Mouse (Mus musculus): ENCODE results near the gene Otog. TPM values are rescaled to one million over a fixed set of nuclear protein-coding genes. Genes with fewer than 3 reads are reported as not detected.

The Otog gene
- polyA plus RNA-seq, 1 experiment from 2014 or later = 0.16 TPM

DNA sequence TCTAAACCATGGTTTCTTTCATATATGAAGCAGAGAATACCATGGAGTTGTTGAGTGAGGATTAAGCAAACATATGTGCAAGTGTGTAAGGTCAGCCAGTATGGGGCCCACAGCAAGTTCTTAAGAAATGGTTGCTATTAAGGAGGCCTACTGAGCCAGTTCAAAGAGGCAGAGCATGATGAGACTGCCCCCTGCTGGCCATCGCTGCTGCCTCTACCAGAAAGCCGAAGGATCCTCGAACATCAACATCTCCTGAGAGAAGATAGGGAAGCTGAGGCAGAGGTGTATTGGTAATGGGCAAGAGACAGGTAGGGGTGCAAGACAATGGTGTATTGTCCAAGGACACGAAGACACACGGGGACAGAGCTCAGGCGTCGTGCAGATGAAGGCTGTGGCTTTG lies 14.5 kb upstream of the Otog start:
- no peak overlapping the region for H3K4me2 ChIP-seq
- peaks cover 5% of the 10 kb centered on the region for H3K4me1 ChIP-seq (replicated peaks)
- ATAC-seq (ENCODE audit: insufficient number of reproducible peaks, insufficient read depth, low FRiP score, low TSS enrichment, low read depth) = no peak
- WGBS = 31% methylated on average over 7 of the region's 7 CpGs
- no peak overlapping the region for H3K9ac ChIP-seq (replicated peaks)
- no peak overlapping the region for H3K4me3 ChIP-seq (replicated peaks)
- no peaks in the 10 kb centered on the region for H3K36me3 ChIP-seq
- no peaks in the 10 kb centered on the region; the same call in 1 of the 2 replicates for H3K27me3 ChIP-seq
- H3K27ac ChIP-seq = no peak overlapping the region
- H3K9me3 ChIP-seq = no peaks in the 10 kb centered on the region

DNA sequence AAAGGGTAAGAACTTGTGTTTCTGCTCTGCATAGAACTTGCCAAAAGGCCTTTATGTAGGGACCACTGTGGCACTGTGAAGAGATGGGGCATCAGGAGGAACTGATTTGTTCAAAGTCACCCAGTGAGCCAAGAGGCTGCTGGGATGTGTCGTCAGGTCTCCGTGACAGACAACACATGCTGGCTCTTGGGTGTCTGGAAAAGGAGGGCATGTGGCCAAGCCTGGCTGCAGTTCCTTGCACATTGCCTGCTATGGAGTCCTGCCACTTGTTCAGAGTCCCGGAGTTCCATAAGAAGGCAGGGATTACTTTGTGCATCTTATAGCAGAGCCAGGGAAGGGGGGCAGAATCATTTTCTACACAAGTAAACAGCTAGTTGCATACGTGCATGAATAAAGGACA lies 13.9 kb upstream of the Otog start:
- Histone ChIP-seq H3K36me3 (no peaks in the 10 kb centered on the region), H3K9ac (replicated peaks) (no peak overlapping the region), H3K9me3 (no peaks in the 10 kb centered on the region), H3K27me3 (no peaks in the 10 kb centered on the region), H3K4me2 (no peak overlapping the region), H3K4me1 (replicated peaks) (peaks cover 5% of the 10 kb centered on the region), H3K27ac (no peak overlapping the region), H3K4me3 (replicated peaks) (no peak overlapping the region)
- ATAC-seq (ENCODE audit: insufficient number of reproducible peaks, insufficient read depth, low FRiP score, low TSS enrichment, low read depth) = no peak
- WGBS = 79% methylated on average over 4 of the region's 4 CpGs

DNA sequence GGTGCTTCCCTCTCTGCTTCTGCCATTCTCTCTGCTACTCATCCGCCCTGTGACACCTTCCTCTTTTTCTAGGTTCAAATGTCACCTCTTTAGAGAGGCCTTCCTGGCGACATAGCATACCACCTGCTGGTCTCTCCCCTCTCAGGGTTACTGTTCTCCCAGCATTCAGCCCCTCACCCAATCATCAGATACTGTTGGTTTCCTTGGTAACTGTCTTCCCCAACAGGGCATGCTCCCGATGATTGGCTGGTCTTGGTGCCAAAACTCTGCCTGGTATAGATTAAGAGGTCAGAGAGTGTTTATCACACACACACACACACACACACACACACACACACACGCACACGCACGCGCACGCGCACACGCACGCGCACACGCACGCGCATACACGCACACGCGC lies 4.8 kb upstream of the Otog start:
- Histone ChIP-seq H3K36me3 (no peaks in the 10 kb centered on the region), H3K9ac (replicated peaks) (0 out of 2 replicates have a peak overlapping the region, but pooled peaks have one; percentile 2), H3K9me3 (no peaks in the 10 kb centered on the region), H3K4me2 (peak overlapping the region; percentile 27), H3K27me3 (0 out of 2 replicates have a peak, but pooled peaks cover 5% of the 10 kb centered on the region), H3K27ac (peak overlapping the region; percentile 18; the same call in 1 of the 2 replicates), H3K4me1 (replicated peaks) (peaks cover 29% of the 10 kb centered on the region), H3K4me3 (replicated peaks) (no peak overlapping the region)
- ATAC-seq (ENCODE audit: insufficient number of reproducible peaks, insufficient read depth, low FRiP score, low TSS enrichment, low read depth) = no peak
- WGBS = 67% methylated on average over 18 of the region's 18 CpGs

DNA sequence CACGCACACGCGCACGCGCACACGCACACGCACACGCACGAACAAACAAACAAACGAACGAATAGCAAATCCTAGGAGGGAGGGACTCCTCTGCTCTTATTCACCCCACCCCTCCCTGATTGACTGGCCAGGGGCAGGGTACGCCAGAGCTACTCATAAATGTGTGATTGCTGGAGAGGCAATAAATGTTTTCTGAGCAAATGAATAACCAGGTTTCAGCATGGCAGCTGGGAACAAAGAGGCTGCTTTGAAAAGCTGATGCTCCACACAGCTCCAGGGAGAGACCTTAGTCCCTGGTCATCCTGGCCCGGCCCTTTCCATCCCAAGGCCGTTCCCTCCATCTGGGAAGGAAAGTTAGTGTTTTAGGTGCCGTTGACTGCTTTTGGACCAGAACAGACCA lies 4.4 kb upstream of the Otog start:
- Histone ChIP-seq H3K27ac (peak overlapping the region; percentile 18; the same call in 1 of the 2 replicates), H3K27me3 (0 out of 2 replicates have a peak, but pooled peaks cover 5% of the 10 kb centered on the region), H3K9me3 (no peaks in the 10 kb centered on the region), H3K4me1 (replicated peaks) (peaks cover 29% of the 10 kb centered on the region), H3K9ac (replicated peaks) (0 out of 2 replicates have a peak overlapping the region, but pooled peaks have one; percentile 2), H3K4me3 (replicated peaks) (no peak overlapping the region), H3K36me3 (no peaks in the 10 kb centered on the region), H3K4me2 (peak overlapping the region; percentile 27)
- 69% methylated on average over 15 of the region's 15 CpGs for WGBS
- no peak for ATAC-seq (ENCODE audit: insufficient number of reproducible peaks, insufficient read depth, low FRiP score, low TSS enrichment, low read depth)

DNA sequence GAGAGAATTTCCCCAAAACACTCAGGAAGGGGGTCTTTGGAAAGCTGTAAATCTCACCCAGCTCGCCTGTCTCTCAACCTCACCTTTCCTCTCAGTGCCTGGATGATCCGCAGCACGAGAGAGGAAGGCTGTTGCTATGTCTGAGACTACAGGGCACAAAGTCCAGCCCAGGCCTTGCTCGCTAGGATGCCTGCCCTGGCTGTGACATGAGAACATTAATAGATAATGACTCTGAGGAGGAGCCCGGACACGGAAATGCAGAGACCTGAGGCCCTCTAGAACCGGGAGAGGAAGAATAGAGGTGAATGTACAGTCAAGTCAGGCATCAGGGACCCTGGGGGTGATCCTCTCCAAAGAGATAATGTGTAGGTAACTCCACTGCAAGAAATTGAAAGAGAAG lies 3.6 kb upstream of the Otog start:
- H3K27me3 ChIP-seq = 0 out of 2 replicates have a peak, but pooled peaks cover 5% of the 10 kb centered on the region
- no peak overlapping the region for H3K9ac ChIP-seq (replicated peaks)
- no peaks in the 10 kb centered on the region for H3K9me3 ChIP-seq
- H3K27ac ChIP-seq = no peak overlapping the region
- 68% methylated on average over 7 of the region's 7 CpGs for WGBS
- H3K4me2 ChIP-seq = no peak overlapping the region
- peaks cover 29% of the 10 kb centered on the region for H3K4me1 ChIP-seq (replicated peaks)
- H3K4me3 ChIP-seq (replicated peaks) = no peak overlapping the region
- no peaks in the 10 kb centered on the region for H3K36me3 ChIP-seq
- no peak for ATAC-seq (ENCODE audit: insufficient number of reproducible peaks, insufficient read depth, low FRiP score, low TSS enrichment, low read depth)

DNA sequence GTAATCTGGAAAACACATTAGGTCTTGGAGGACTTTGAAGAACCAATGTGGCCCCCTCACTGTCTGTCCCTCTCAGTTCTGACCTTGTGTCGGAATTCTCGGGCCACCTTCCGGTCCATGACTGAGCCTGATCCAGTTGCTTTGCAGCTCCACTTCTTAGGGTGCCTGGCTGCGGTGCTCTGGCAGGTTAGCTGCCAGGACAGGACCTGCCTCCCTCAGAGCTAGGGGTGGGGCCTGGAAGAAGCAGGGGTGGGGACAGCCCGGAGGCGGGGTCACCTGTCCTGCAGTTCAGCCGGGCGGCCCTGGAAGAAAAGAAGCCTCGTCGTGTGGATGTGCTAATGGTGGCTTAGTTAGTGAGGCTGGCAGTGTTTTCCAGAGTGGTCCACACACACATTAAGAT lies 2.4 kb upstream of the Otog start, which contains the start of gene Ush1c:
Gene Ush1c (minus strand): TSS at position 158 of the 400 bp plus-strand sequence.
- Histone ChIP-seq H3K4me2 (no peak within 1 kb of the TSS), H3K4me1 (replicated peaks) (peaks cover 29% of the 10 kb centered on the region), H3K36me3 (no peaks in the 10 kb centered on the region), H3K4me3 (replicated peaks) (no peak within 1 kb of the TSS), H3K27ac (no peak within 1 kb of the TSS), H3K27me3 (0 out of 2 replicates have a peak, but pooled peaks cover 5% of the 10 kb centered on the region), H3K9ac (replicated peaks) (0 out of 2 replicates have a peak within 1 kb of the TSS, but pooled peaks have one; percentile 1), H3K9me3 (no peaks in the 10 kb centered on the region)
- WGBS = 14% methylated on average over 10 of the region's 10 CpGs
- no peak for ATAC-seq (ENCODE audit: insufficient number of reproducible peaks, insufficient read depth, low FRiP score, low TSS enrichment, low read depth)

DNA sequence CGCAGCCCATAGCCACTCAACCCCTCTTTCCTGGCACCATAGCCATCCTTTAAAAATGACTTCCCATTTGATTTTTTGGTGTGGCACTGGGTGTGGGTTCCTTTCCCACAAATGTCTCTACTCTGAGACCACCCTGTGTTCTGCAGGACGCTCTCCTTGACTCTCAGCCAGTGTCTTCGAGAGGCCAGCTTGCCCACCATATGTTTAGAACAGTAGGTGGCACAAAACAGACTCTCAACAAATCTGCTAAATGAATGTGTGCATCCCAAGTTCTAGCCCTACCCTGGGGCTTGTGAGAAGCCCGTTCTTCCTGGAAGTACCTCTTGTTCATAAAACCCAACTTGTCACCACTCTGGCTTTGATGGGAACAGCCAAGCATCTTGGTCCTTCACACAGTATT lies 696 bp upstream of the Otog start:
- no peak overlapping the region for H3K27ac ChIP-seq

DNA sequence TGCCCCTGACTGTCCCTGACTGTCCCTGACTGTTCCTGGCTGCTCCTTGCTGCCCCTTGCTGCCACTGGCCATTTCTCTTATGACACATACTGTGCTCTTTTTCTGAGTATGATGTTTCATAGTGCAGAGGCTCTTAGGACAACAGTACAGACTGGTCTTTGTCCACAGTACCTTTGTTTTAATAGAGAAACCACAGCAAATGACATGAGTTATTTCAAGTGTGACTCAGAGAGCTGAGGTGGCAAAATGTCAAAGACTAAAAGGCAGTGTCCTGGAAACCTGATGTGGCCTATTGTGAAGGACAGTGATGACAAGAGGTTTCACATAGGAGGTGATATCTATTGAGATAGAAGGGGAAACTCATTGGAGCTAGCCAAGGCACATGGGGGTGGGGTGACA lies 6.1 kb downstream of the Otog start:
- H3K4me2 ChIP-seq = no peak overlapping the region
- no peak for ATAC-seq (ENCODE audit: insufficient number of reproducible peaks, insufficient read depth, low FRiP score, low TSS enrichment, low read depth)
- H3K4me3 ChIP-seq (replicated peaks) = no peak overlapping the region
- no peaks in the 10 kb centered on the region for H3K9me3 ChIP-seq
- no peaks in the 10 kb centered on the region for H3K4me1 ChIP-seq (replicated peaks)
- H3K27ac ChIP-seq = no peak overlapping the region
- H3K9ac ChIP-seq (replicated peaks) = no peak overlapping the region
- no peaks in the 10 kb centered on the region for H3K36me3 ChIP-seq
- 0 out of 2 replicates have a peak, but pooled peaks cover 6% of the 10 kb centered on the region for H3K27me3 ChIP-seq

More for the DNA sequence above, 696 bp upstream of the Otog start:
- Histone ChIP-seq H3K4me3 (replicated peaks) (no peak overlapping the region), H3K27me3 (0 out of 2 replicates have a peak, but pooled peaks cover 5% of the 10 kb centered on the region), H3K9me3 (no peaks in the 10 kb centered on the region), H3K4me2 (no peak overlapping the region), H3K36me3 (no peaks in the 10 kb centered on the region), H3K9ac (replicated peaks) (no peak overlapping the region), H3K4me1 (replicated peaks) (peaks cover 29% of the 10 kb centered on the region)
- 89% methylated on average over 4 of the region's 4 CpGs for WGBS
- ATAC-seq (ENCODE audit: insufficient number of reproducible peaks, insufficient read depth, low FRiP score, low TSS enrichment, low read depth) = no peak

DNA sequence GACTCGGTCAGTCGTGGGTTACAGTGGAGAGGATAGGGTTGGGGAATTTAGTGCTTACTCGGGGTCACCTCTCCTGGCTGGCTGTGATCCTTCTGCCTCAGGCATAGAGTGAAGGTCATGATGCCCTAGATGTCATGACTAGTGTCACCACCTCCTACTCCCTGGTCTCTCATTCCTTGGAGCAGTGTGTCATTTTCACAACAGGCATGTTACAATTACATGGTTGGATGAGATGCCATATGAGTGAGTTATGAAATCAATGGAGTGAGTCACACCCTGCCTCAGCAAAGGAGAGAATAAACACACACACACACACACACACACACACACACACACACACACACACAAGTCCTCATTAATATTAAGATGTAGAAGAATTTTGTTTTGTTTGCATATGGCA lies 6.8 kb downstream of the Otog start:
- 88% methylated on average over 3 of the region's 3 CpGs for WGBS
- ATAC-seq (ENCODE audit: insufficient number of reproducible peaks, insufficient read depth, low FRiP score, low TSS enrichment, low read depth) = no peak

DNA sequence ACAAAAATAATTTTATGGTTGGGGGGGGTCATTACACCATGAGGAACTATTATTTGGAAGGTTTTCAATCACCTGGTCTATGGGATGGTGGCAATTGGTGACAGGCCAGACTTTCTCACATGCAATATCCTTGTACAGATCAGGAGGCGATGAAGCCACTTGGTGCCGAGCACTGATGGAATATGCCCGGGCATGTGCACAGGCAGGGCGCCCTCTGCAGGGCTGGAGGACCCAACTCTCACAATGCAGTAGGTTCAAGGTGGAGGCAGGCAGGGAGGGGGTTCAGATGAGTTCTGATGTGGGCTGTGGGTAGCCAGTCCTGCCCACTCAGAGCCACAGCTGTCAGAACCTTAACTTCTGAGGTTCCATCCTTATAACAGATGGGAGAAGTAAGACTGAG lies 11.1 kb downstream of the Otog start:
- Histone ChIP-seq H3K27ac (no peak overlapping the region), H3K9ac (replicated peaks) (no peak overlapping the region), H3K9me3 (no peaks in the 10 kb centered on the region), H3K4me2 (no peak overlapping the region), H3K4me1 (replicated peaks) (no peaks in the 10 kb centered on the region), H3K27me3 (0 out of 2 replicates have a peak, but pooled peaks cover 8% of the 10 kb centered on the region), H3K4me3 (replicated peaks) (no peak overlapping the region), H3K36me3 (no peaks in the 10 kb centered on the region)
- no peak for ATAC-seq (ENCODE audit: insufficient number of reproducible peaks, insufficient read depth, low FRiP score, low TSS enrichment, low read depth)
- 85% methylated on average over 4 of the region's 4 CpGs for WGBS

More for the DNA sequence above, 6.8 kb downstream of the Otog start:
- H3K9me3 ChIP-seq = no peaks in the 10 kb centered on the region
- H3K27ac ChIP-seq = no peak overlapping the region
- H3K4me2 ChIP-seq = no peak overlapping the region
- H3K4me3 ChIP-seq (replicated peaks) = no peak overlapping the region
- H3K36me3 ChIP-seq = no peaks in the 10 kb centered on the region
- no peak overlapping the region for H3K9ac ChIP-seq (replicated peaks)
- 0 out of 2 replicates have a peak, but pooled peaks cover 6% of the 10 kb centered on the region for H3K27me3 ChIP-seq
- H3K4me1 ChIP-seq (replicated peaks) = no peaks in the 10 kb centered on the region

DNA sequence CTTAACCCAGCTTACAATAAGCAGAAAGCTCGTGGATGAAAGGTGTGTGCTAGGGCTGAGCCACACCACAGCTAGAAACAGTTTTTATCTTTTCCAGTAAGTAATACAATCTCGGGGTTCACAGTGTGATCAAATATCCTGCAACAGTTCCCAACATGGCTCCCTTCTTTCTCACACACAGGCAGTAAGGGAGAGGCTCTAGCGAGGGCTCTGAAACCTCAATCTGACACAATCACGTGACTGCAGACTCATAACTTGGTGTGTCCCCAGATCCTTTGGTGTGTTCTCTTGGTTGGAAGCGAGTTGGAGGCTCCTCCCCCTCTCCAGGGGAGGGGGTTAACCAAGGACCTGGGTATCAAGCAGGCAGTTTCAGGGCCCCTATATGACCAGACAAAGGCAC lies 35.4 kb downstream of the Otog start:
- Histone ChIP-seq H3K4me2 (no peak overlapping the region), H3K9me3 (no peaks in the 10 kb centered on the region), H3K27me3 (peaks cover 7% of the 10 kb centered on the region; the same call in 1 of the 2 replicates), H3K4me3 (replicated peaks) (no peak overlapping the region), H3K9ac (replicated peaks) (no peak overlapping the region), H3K4me1 (replicated peaks) (no peaks in the 10 kb centered on the region), H3K27ac (no peak overlapping the region), H3K36me3 (no peaks in the 10 kb centered on the region)
- no peak for ATAC-seq (ENCODE audit: insufficient number of reproducible peaks, insufficient read depth, low FRiP score, low TSS enrichment, low read depth)
- WGBS = 59% methylated on average over 5 of the region's 5 CpGs

DNA sequence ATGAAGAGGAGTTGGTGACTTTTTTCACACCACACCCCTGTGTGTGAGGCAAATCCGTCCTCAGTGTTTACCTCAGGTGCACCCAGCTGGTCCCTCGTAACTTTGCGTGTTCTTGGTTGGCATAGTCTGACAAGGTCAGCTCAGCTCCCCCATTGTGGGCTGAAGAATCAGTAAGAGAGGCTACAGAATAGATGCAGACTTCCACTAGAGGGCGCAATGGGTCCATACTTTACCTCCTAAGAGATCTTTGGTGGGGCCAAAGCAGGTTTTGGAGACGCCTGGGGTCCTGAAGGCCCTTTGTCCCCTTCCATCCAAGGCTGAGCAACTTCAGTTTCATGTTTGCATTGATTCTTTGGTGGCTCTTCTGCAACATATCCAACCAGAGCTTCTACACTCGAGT lies 39.2 kb downstream of the Otog start:
- WGBS = 22% methylated on average over 6 of the region's 6 CpGs
- Histone ChIP-seq H3K4me3 (replicated peaks) (no peak overlapping the region), H3K36me3 (no peaks in the 10 kb centered on the region)

More for the DNA sequence above, 39.2 kb downstream of the Otog start:
- H3K4me1 ChIP-seq (replicated peaks) = no peaks in the 10 kb centered on the region
- ATAC-seq (ENCODE audit: insufficient number of reproducible peaks, insufficient read depth, low FRiP score, low TSS enrichment, low read depth) = no peak
- no peak overlapping the region for H3K4me2 ChIP-seq
- H3K27me3 ChIP-seq = peaks cover 31% of the 10 kb centered on the region; the same call in 1 of the 2 replicates
- no peak overlapping the region for H3K27ac ChIP-seq
- no peaks in the 10 kb centered on the region for H3K9me3 ChIP-seq
- H3K9ac ChIP-seq (replicated peaks) = no peak overlapping the region
